Mouse (Mus musculus): ENCODE data around the gene Rmdn3.

DNA sequence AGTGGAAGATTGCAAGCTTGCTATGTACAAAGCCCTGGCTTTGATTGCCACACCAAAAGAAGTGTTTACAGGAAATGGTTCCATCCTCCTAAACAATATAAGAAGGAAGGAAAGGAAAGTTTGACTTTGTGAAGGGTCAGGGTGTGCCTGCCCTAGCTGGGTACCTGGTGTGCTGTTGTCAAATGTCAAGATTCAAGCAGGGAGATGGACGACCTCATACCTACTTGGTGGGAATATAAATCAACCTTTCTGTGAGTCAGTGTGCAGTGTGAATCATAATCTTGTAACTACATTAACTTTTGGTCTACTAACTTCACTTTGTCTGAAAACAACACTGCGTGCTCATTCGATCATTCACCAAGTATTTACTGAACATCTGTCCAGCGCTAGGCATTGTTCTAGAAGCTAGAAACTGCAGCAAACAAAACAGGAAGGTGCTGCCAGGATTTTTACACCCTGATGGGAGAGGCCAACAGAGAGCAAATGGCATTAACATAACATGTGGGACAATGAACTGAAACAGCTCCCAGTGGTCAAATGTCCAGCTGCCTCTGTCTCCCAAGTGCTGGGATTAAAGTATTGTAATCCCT, 47.1 kb upstream of the Rmdn3 start:
- TF ChIP-seq CTCF (IDR thresholded peaks at IDR 0.05; ENCODE audit: insufficient read depth, low read depth, low read length): no peak
- no peak for TF ChIP-seq POLR2A (IDR thresholded peaks at IDR 0.05; ENCODE audit: insufficient read depth, low read depth, low read length)

Measured in olfactory bulb, adult 2 months (tissue).